Mouse (Mus musculus) myocyte (in vitro differentiated cells): ENCODE data around the gene Hist1h2bm. TPM values are rescaled to one million over a fixed set of nuclear protein-coding genes. Genes with fewer than 3 reads are reported as not detected.
"Not testable (repeated sequence)": the region's sequence is repeated elsewhere in the genome, so short reads cannot be mapped to it uniquely, and the experiment has no call there.

ENCODE experiments used
- H3K27me3 ChIP-seq: one replicate; pipeline ENCODE4 v1.6.1; 2011; ENCODE audit not compliant: control insufficient read depth, insufficient read depth, insufficient read length
- H3K36me3 ChIP-seq: one replicate; pipeline ENCODE4 v1.6.1; 2011; ENCODE audit not compliant: control insufficient read depth, insufficient read depth
- H3K4me2 ChIP-seq: one replicate; pipeline ENCODE4 v1.6.1; 2011; ENCODE audit warnings: low read depth, control low read depth
- H3K4me3 ChIP-seq: one replicate; pipeline ENCODE4 v1.5.1; 2011; ENCODE audit warnings: mild to moderate bottlenecking, control low read depth, moderate library complexity
- H3K79me2 ChIP-seq: one replicate; pipeline ENCODE4 v1.6.1; 2011; ENCODE audit not compliant: control insufficient read depth, insufficient read depth
- H3ac ChIP-seq: one replicate; pipeline ENCODE4 v1.6.1; 2011; ENCODE audit not compliant: control insufficient read depth, insufficient read length
- CEBPB ChIP-seq: IDR thresholded peaks from 2 replicates; pipeline ENCODE4 v1.6.1; 2011; ENCODE audit warnings: mild to moderate bottlenecking, moderate library complexity; ENCODE audit not compliant: poor library complexity, insufficient read depth, severe bottlenecking
- E2F4 ChIP-seq: IDR thresholded peaks from one replicate; pipeline ENCODE4 v1.6.1; 2011; ENCODE audit warnings: mild to moderate bottlenecking, control low read depth, moderate library complexity; ENCODE audit not compliant: insufficient read depth
- MAX ChIP-seq: IDR thresholded peaks from one replicate; pipeline ENCODE4 v1.6.1; 2011; ENCODE audit warnings: low read depth, mild to moderate bottlenecking, control low read depth
- MYOD1 ChIP-seq, 3 experiments: IDR thresholded peaks; one replicate each; pipeline ENCODE4 v1.6.1; 2011; ENCODE audit warnings: control low read depth in 2 of 3, low read depth in 2 of 3, mild to moderate bottlenecking in 2 of 3, moderate library complexity in 1 of 3; ENCODE audit not compliant: insufficient read length in 2 of 3, control insufficient read depth in 1 of 3
- MYOG ChIP-seq, 3 experiments: IDR thresholded peaks; one replicate each; pipeline ENCODE4 v1.6.1; 2011; ENCODE audit warnings: control low read depth in 2 of 3, low read depth in 2 of 3, mild to moderate bottlenecking in 2 of 3; ENCODE audit not compliant: insufficient read length in 2 of 3, control insufficient read depth in 1 of 3, insufficient read depth in 1 of 3
- POLR2A ChIP-seq: IDR thresholded peaks from one replicate; pipeline ENCODE4 v1.6.1; 2011; ENCODE audit warnings: low read depth, mild to moderate bottlenecking, control low read depth, moderate library complexity; ENCODE audit not compliant: insufficient read length
- POLR2AphosphoS2 ChIP-seq: IDR thresholded peaks from one replicate; pipeline ENCODE4 v1.6.1; 2011; ENCODE audit warnings: low read depth, control low read depth; ENCODE audit not compliant: insufficient read length
- REST ChIP-seq: IDR thresholded peaks from one replicate; pipeline ENCODE4 v1.6.1; 2011; ENCODE audit warnings: mild to moderate bottlenecking, control low read depth, moderate library complexity; ENCODE audit not compliant: insufficient read depth, insufficient read length
- SRF ChIP-seq: IDR thresholded peaks from one replicate; pipeline ENCODE4 v1.6.1; 2011; ENCODE audit warnings: low read depth; ENCODE audit not compliant: control insufficient read depth, insufficient read length
- TCF12 ChIP-seq: IDR thresholded peaks from one replicate; pipeline ENCODE4 v1.6.1; 2011; ENCODE audit warnings: mild to moderate bottlenecking, control low read depth; ENCODE audit not compliant: poor library complexity, insufficient read depth, severe bottlenecking
- TCF3 ChIP-seq: IDR thresholded peaks from one replicate; pipeline ENCODE4 v1.6.1; 2011; ENCODE audit warnings: low read depth, control low read depth; ENCODE audit not compliant: insufficient read length
- USF1 ChIP-seq: IDR thresholded peaks from one replicate; pipeline ENCODE4 v1.6.1; 2011; ENCODE audit warnings: low read depth, mild to moderate bottlenecking, control low read depth, moderate library complexity
- polyA plus RNA-seq: library from polyadenylated mRNA; unstranded; fragments of >200 nt; fragmentation: generic; extraction: Trizol; gene quantifications from one replicate; pipeline ENCODE4 v1.2.1, GENCODE M21; 2012; ENCODE audit warnings: missing spikeins

Hist1h2bm gene
- polyA plus RNA-seq, 1 experiment: 1.3 TPM

DNA sequence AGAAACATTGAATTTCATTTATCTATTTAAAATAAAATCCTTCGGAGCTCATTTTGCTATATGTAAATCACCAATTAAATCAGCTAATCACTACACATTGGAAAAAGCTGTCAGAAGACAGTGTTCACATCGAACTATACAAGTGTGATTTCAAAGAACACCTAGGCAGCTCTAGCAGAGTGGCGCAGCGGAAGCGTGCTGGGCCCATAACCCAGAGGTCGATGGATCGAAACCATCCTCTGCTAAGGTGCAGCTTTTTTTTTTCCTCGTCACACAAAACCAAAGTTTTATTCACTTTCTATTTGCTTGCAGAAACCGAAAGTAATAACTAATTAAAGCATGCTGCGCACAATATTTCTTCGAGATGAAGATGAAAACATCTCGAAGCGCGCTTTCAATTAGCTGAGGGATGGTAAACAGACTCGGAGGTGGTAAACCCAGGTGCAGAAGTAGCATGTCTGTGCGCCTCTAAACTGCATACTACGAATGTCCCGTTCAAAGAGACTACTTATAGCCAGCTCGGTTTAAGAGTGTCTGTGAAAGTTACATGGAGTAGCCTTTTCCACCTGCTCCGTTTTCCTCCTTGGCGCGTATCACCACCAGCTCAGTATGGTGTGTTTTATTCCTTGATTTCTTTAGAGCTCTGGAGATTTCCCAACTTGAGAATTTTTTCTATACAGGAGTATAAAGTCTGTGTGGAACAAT, 10.9 kb upstream of the Hist1h2bm start:
- Histone ChIP-seq H3K36me3 (no peaks in the 10 kb centered on the region), H3K4me3 (peak overlapping the region; percentile 48), H3K4me2 (peak overlapping the region; percentile 97), H3ac (no peak overlapping the region), H3K79me2 (no peaks in the 10 kb centered on the region), H3K27me3 (no peaks in the 10 kb centered on the region)
- TF ChIP-seq CEBPB (no peak), POLR2A (no peak), SRF (no peak), USF1 (no peak), POLR2AphosphoS2 (no peak), REST (no peak), TCF12 (no peak), MAX (no peak)

GRCm38 (mm10) chr13:21711698-21712097, 10.1 kb upstream of the Hist1h2bm start:
- H3K36me3 ChIP-seq: no peaks in the 10 kb centered on the region
- H3K79me2 ChIP-seq: no peaks in the 10 kb centered on the region
- H3K27me3 ChIP-seq: no peaks in the 10 kb centered on the region
- H3ac ChIP-seq: no peak overlapping the region
- H3K4me2 ChIP-seq: peak overlapping the region; percentile 97
- peak overlapping the region; percentile 48 for H3K4me3 ChIP-seq
- TF ChIP-seq MYOG (IDR thresholded peaks at IDR 0.05; ENCODE audit: control insufficient read depth in 1 of 3, insufficient read depth in 1 of 3, insufficient read length in 2 of 3, low read depth in 2 of 3): no peak
- no peak for TF ChIP-seq SRF
- TF ChIP-seq TCF3: no peak
- no peak for TF ChIP-seq USF1
- TF ChIP-seq CEBPB: no peak
- no peak for TF ChIP-seq TCF12
- no peak for TF ChIP-seq POLR2AphosphoS2
- no peak for TF ChIP-seq POLR2A
- no peak for TF ChIP-seq REST
- TF ChIP-seq E2F4: no peak
- no peak for TF ChIP-seq MYOD1 (IDR thresholded peaks at IDR 0.05; ENCODE audit: control insufficient read depth in 1 of 3, insufficient read length in 2 of 3, low read depth in 2 of 3)
- no peak for TF ChIP-seq MAX

GRCm38 (mm10) chr13:21714725-21715124, 7.1 kb upstream of the Hist1h2bm start:
- TF ChIP-seq SRF (no peak), CEBPB (peak; percentile 68; the same call in 1 of the 2 replicates)
- peak overlapping the region; percentile 30 for H3K4me3 ChIP-seq

DNA sequence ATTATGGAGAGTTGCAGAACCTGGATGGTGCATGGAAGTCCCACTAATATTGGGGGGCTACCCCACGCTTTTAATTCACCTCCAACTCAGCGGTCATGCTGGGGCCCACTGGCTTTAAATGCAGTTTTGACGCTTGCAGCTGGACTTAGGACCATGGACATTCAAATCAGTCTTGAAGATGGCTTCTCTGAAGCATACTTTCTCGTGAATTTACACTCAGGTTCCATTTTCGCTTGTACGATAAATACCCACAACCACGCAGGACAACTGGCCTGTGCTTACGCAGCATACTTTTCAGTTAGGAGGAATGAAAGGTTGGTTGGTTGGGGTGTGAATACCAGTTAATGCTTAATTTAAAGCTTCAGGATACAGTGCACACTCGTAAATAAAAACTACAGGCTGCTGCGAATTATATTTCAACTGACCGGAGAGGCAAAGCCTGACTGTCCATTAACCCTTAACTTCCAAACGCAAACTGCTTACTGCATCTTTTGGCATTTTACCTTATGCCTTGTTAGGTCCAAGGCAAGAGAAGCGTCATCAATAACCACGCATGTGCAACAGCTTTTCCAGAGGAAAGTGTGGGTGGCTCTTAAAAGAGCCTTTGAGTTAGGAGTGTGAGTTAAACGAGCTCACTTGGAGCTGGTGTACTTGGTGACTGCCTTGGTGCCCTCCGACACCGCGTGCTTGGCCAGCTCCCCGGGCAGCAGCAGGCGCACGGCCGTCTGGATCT, 6.5 kb upstream of the Hist1h2bm start:
- H3K27me3 ChIP-seq: no peaks in the 10 kb centered on the region
- peak overlapping the region; percentile 30 for H3K4me3 ChIP-seq
- no peak for TF ChIP-seq REST
- no peak for TF ChIP-seq POLR2AphosphoS2
- peak; percentile 2 for TF ChIP-seq POLR2A

More at GRCm38 (mm10) chr13:21714725-21715124, 7.1 kb upstream of the Hist1h2bm start:
- Histone ChIP-seq H3K27me3 (no peaks in the 10 kb centered on the region), H3K36me3 (no peaks in the 10 kb centered on the region), H3ac (no peak overlapping the region), H3K4me2 (peak overlapping the region; percentile 89), H3K79me2 (no peaks in the 10 kb centered on the region)

DNA sequence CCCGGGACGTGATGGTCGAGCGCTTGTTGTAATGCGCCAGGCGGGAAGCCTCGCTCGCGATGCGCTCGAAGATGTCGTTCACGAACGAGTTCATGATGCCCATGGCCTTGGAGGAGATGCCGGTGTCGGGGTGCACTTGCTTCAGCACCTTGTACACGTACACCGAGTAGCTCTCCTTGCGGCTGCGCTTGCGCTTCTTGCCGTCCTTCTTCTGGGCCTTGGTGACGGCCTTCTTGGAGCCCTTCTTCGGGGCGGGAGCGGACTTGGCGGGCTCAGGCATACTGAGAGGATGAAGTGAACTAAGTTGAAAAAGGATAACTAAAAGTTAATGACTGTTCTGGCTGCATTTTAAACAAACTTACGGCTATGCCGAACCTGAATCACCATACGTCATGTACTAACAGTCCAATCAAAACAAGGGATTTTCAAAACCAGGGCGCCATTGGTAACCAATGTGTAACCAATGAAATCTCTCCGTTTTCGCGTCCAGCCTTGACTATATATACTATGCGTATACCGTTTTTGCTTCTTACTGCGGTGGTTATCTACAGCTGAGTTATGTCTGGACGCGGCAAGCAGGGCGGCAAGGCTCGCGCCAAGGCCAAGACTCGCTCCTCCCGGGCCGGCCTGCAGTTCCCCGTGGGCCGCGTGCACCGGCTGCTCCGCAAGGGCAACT, 5.8 kb upstream of the Hist1h2bm start, which contains the start of the genes Hist1h2bl and Hist1h2ai:
Gene Hist1h2bl (minus strand): TSS at position 280 of the 676 bp plus-strand sequence.
Gene Hist1h2ai (plus strand): TSS at position 559 of the 676 bp plus-strand sequence.
- H3K27me3 ChIP-seq, H3ac ChIP-seq, H3K79me2 ChIP-seq, H3K36me3 ChIP-seq: not testable (repeated sequence)
- peak within 1 kb of the TSS; percentile 97 for H3K4me2 ChIP-seq
- peak within 1 kb of the TSS; percentile 30 for H3K4me3 ChIP-seq
- peak; percentile 81 for TF ChIP-seq POLR2AphosphoS2
- TF ChIP-seq POLR2A: peak; percentile 61

More for the DNA sequence above, 6.5 kb upstream of the Hist1h2bm start:
- Histone ChIP-seq H3ac (no peak overlapping the region), H3K36me3 (no peaks in the 10 kb centered on the region), H3K4me2 (peak overlapping the region; percentile 89), H3K79me2 (no peaks in the 10 kb centered on the region)
